Mouse (Mus musculus): Measurements from ENCODE around the gene Rnf126. TPM values are rescaled to one million over a fixed set of nuclear protein-coding genes. Genes with fewer than 3 reads are reported as not detected.

Gene Rnf126
- polyA plus RNA-seq, 1 experiment from 2014 or later = 77.3 TPM

DNA sequence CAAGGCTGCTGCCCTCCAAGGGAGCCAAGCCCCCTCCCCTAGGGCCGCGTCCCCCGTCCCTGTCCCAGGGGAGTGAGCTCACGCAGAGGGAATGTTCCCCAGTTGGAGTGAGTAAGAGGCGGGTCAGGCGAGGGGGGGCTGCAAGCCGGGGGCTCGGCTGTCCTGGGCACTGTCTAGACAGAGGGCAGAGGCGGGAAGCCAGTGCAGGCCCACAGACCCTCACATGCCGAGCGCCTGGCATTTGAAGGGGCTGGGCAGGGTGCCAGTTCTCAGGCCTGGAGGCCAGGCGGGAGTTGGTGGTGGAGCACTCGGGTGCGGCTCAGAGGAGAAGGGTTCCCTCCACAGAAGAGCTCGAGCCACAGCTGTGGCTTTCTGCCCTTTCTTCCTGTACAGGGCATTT lies 11.3 kb upstream of the Rnf126 start:
- Histone ChIP-seq H3K4me2 (replicated peaks; ENCODE audit: low read depth, low read length) (peak overlapping the region; percentile 77), H3K4me1 (ENCODE audit: control insufficient read depth, insufficient read depth, low read length) (peaks cover 30% of the 10 kb centered on the region), H3K27me3 (ENCODE audit: control insufficient read depth, insufficient read depth, low read length) (no peaks in the 10 kb centered on the region), H3K4me3 (ENCODE audit: low read depth, low read length) (0 out of 2 replicates have a peak overlapping the region, but pooled peaks have one; percentile 50), H3K36me3 (ENCODE audit: control insufficient read depth, insufficient read depth, low read length) (no peaks in the 10 kb centered on the region), H3K27ac (ENCODE audit: low read length) (peak overlapping the region; percentile 63; the same call in 1 of the 2 replicates), H3K9ac (replicated peaks; ENCODE audit: low read depth, low read length) (no peak overlapping the region), H3K9me3 (ENCODE audit: control insufficient read depth, low read depth, low read length) (no peaks in the 10 kb centered on the region)
- ATAC-seq (ENCODE audit: insufficient number of reproducible peaks, insufficient read depth, low FRiP score, low read depth) = no peak
- 16% methylated on average over 15 of the region's 15 CpGs for WGBS

DNA sequence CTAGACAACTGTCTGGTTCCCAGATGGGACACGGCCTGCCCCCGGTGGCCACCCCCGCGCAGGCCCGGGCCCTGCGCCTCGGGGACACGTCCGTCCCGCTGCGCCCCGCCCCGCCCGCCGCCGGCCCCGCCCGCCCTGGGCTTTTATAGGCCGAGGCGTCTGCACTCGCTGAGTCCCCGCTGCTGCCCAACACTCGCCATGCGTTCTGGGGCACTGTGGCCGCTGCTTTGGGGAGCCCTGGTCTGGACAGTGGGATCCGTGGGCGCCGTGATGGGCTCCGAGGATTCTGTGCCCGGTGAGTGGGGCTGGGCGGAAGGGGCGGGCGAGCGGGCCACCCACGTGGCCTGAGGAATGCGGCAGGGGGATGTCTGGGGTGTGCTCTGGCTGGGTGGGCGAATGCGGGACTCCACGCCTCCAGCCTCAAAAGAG lies 10.4 kb upstream of the Rnf126 start, which contains the start of gene Fstl3:
Fstl3 (plus strand) TSS at position 170 of the 429 bp plus-strand sequence.
- peaks cover 30% of the 10 kb centered on the region for H3K4me1 ChIP-seq (ENCODE audit: control insufficient read depth, insufficient read depth, low read length)
- no peak for ATAC-seq (ENCODE audit: insufficient number of reproducible peaks, insufficient read depth, low FRiP score, low read depth)
- WGBS = under 1% methylated on average over 39 of the region's 39 CpGs
- peak within 1 kb of the TSS; percentile 63; the same call in 1 of the 2 replicates for H3K27ac ChIP-seq (ENCODE audit: low read length)
- peak within 1 kb of the TSS; percentile 77 for H3K4me2 ChIP-seq (replicated peaks; ENCODE audit: low read depth, low read length)
- H3K36me3 ChIP-seq (ENCODE audit: control insufficient read depth, insufficient read depth, low read length) = no peaks in the 10 kb centered on the region
- H3K4me3 ChIP-seq (ENCODE audit: low read depth, low read length) = peak within 1 kb of the TSS; percentile 50
- no peaks in the 10 kb centered on the region for H3K9me3 ChIP-seq (ENCODE audit: control insufficient read depth, low read depth, low read length)
- peak within 1 kb of the TSS; percentile 42 for H3K9ac ChIP-seq (replicated peaks; ENCODE audit: low read depth, low read length)
- H3K27me3 ChIP-seq (ENCODE audit: control insufficient read depth, insufficient read depth, low read length) = no peaks in the 10 kb centered on the region

DNA sequence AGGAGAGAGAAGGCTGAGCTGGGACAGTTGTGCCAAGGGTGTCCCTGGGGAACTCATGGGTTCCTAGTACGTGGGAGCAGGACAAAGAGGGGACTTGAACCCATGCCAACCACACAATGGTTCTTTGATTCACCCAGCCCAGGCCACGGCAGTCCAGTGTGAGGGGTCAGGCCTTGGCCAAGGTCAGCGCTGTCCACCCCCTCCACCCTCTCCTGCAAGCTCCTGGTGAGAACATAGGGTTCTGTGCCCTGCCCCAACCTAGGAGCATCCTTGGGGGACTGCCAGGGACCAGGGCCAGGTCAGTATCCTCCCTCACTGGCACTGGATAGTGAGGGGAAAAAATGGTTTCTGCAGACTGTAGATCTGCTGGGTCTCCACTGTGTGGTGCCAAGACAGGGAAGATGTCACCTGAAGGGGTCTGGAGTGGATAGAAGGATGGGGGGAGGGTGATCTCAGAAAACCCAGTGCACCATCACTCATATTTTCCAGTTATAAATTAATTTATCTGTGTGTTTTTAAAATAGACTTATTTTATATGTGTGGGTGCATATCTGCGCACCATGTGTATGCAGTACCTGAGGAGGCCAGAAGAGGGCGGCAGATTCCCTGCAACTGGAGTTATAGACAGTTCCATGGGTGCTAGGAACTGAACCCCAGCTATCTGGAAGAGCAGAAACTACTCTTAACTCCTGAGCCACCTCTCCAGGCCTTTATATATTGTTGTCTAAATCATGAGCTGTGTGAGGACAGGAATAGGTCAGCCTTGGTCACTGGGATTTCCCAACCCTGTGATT lies 7.9 kb upstream of the Rnf126 start:
- no peaks in the 10 kb centered on the region for H3K27me3 ChIP-seq (ENCODE audit: control insufficient read depth, insufficient read depth, low read length)
- peaks cover 21% of the 10 kb centered on the region for H3K4me1 ChIP-seq (ENCODE audit: control insufficient read depth, insufficient read depth, low read length)
- no peak overlapping the region for H3K4me2 ChIP-seq (replicated peaks; ENCODE audit: low read depth, low read length)
- H3K4me3 ChIP-seq (ENCODE audit: low read depth, low read length) = no peak overlapping the region
- no peak for ATAC-seq (ENCODE audit: insufficient number of reproducible peaks, insufficient read depth, low FRiP score, low read depth)
- WGBS = 66% methylated on average over 5 of the region's 5 CpGs
- H3K27ac ChIP-seq (ENCODE audit: low read length) = no peak overlapping the region
- H3K9me3 ChIP-seq (ENCODE audit: control insufficient read depth, low read depth, low read length) = no peaks in the 10 kb centered on the region
- no peaks in the 10 kb centered on the region for H3K36me3 ChIP-seq (ENCODE audit: control insufficient read depth, insufficient read depth, low read length)
- H3K9ac ChIP-seq (replicated peaks; ENCODE audit: low read depth, low read length) = no peak overlapping the region

DNA sequence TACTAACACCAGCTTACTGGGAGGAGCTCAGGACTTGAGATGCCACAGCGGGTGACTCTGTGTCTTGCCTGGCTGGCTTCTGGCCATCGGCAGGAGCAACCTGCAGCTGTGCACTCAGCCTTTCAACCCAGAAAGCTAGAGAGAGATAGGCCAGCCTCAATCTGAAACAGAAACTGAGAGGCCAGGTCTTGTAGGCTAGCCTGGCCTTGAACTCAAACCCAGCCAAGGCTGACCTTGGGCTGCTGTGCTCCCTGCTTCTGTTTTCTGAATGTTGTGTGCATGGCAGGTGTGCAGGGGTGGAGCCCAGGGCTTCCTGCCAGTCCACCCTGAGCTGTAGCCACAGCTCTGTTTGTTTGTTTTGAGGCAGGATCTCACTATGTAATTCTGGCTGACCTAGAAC lies 6.5 kb upstream of the Rnf126 start:
- Histone ChIP-seq H3K27ac (ENCODE audit: low read length) (no peak overlapping the region), H3K9ac (replicated peaks; ENCODE audit: low read depth, low read length) (no peak overlapping the region), H3K4me3 (ENCODE audit: low read depth, low read length) (no peak overlapping the region), H3K4me2 (replicated peaks; ENCODE audit: low read depth, low read length) (no peak overlapping the region), H3K4me1 (ENCODE audit: control insufficient read depth, insufficient read depth, low read length) (peaks cover 17% of the 10 kb centered on the region; the same call in 1 of the 2 replicates), H3K9me3 (ENCODE audit: control insufficient read depth, low read depth, low read length) (no peaks in the 10 kb centered on the region), H3K36me3 (ENCODE audit: control insufficient read depth, insufficient read depth, low read length) (no peaks in the 10 kb centered on the region), H3K27me3 (ENCODE audit: control insufficient read depth, insufficient read depth, low read length) (no peaks in the 10 kb centered on the region)
- no peak for ATAC-seq (ENCODE audit: insufficient number of reproducible peaks, insufficient read depth, low FRiP score, low read depth)
- WGBS = 83% methylated on average over 2 of the region's 2 CpGs

DNA sequence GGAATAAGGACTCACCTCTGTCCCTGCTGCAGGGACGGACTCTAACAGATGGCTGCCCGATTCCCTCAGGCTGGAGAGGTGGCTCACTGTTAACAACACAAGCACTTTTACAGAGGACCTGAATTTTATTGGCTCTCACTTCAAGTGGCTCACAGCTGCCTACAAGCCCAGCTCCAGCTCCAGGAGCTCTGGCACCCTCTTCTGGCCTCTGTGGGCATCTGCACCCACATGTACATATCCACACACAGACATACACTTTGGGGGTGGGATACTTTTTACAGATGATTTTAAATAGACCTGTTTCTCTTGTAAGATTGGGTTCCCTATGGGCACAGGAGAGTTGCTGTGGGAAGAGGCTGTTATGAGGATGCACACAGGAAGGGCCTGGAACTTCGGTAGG lies 5.6 kb upstream of the Rnf126 start:
- no peaks in the 10 kb centered on the region for H3K9me3 ChIP-seq (ENCODE audit: control insufficient read depth, low read depth, low read length)
- peaks cover 13% of the 10 kb centered on the region; the same call in 1 of the 2 replicates for H3K4me1 ChIP-seq (ENCODE audit: control insufficient read depth, insufficient read depth, low read length)
- WGBS = 92% methylated on average over 3 of the region's 3 CpGs
- no peak overlapping the region for H3K27ac ChIP-seq (ENCODE audit: low read length)
- no peaks in the 10 kb centered on the region for H3K27me3 ChIP-seq (ENCODE audit: control insufficient read depth, insufficient read depth, low read length)
- H3K4me2 ChIP-seq (replicated peaks; ENCODE audit: low read depth, low read length) = no peak overlapping the region
- no peak for ATAC-seq (ENCODE audit: insufficient number of reproducible peaks, insufficient read depth, low FRiP score, low read depth)
- no peaks in the 10 kb centered on the region for H3K36me3 ChIP-seq (ENCODE audit: control insufficient read depth, insufficient read depth, low read length)
- H3K4me3 ChIP-seq (ENCODE audit: low read depth, low read length) = no peak overlapping the region
- H3K9ac ChIP-seq (replicated peaks; ENCODE audit: low read depth, low read length) = no peak overlapping the region

DNA sequence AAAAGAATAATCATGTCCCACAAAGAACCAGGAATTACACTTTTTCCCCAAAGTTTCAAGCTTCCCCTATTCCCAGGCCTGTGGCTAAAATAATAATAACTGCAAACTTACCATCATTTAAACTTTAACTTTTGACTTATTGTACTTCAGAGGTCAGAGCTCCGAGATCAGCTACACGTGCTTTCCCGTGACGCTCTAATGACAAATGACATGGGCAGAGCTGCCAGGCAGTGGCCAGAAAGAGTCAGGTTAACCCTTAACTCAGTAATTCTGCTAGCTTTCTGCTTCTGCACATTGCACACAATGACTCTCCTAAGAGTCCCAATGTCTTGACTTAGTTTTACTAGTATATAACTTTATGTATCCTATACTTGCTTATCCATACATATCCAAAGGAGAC lies 2.6 kb upstream of the Rnf126 start:
- no peak overlapping the region for H3K27ac ChIP-seq (ENCODE audit: low read length)
- no peak for ATAC-seq (ENCODE audit: insufficient number of reproducible peaks, insufficient read depth, low FRiP score, low read depth)
- H3K4me3 ChIP-seq (ENCODE audit: low read depth, low read length) = no peak overlapping the region
- no peaks in the 10 kb centered on the region for H3K36me3 ChIP-seq (ENCODE audit: control insufficient read depth, insufficient read depth, low read length)
- no peaks in the 10 kb centered on the region for H3K27me3 ChIP-seq (ENCODE audit: control insufficient read depth, insufficient read depth, low read length)
- H3K9ac ChIP-seq (replicated peaks; ENCODE audit: low read depth, low read length) = no peak overlapping the region
- no peaks in the 10 kb centered on the region for H3K9me3 ChIP-seq (ENCODE audit: control insufficient read depth, low read depth, low read length)
- peaks cover 24% of the 10 kb centered on the region for H3K4me1 ChIP-seq (ENCODE audit: control insufficient read depth, insufficient read depth, low read length)
- WGBS = 13% methylated on average over 4 of the region's 4 CpGs
- no peak overlapping the region for H3K4me2 ChIP-seq (replicated peaks; ENCODE audit: low read depth, low read length)

DNA sequence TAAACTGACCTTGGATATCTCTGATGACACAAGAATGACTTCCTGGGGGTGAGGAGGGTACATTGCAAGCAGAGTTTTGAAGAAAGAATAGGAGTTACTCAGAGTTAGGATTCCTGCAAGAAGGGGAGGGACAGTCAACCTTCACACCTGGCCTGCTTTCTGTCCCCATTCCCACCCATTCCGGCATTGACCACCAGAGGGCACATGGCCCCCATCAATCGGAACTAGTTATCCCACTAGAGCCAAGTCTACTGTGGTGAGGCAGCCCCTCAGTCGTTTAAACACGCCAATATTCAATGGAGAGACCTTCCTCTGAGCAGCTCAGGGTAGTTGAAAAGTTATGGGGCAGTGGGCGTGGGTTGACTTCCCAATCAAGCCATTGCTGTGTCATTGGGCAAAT lies 1.6 kb upstream of the Rnf126 start:
- Histone ChIP-seq H3K9ac (replicated peaks; ENCODE audit: low read depth, low read length) (no peak overlapping the region), H3K4me3 (ENCODE audit: low read depth, low read length) (no peak overlapping the region), H3K27ac (ENCODE audit: low read length) (no peak overlapping the region), H3K4me1 (ENCODE audit: control insufficient read depth, insufficient read depth, low read length) (peaks cover 26% of the 10 kb centered on the region), H3K4me2 (replicated peaks; ENCODE audit: low read depth, low read length) (no peak overlapping the region), H3K27me3 (ENCODE audit: control insufficient read depth, insufficient read depth, low read length) (no peaks in the 10 kb centered on the region), H3K36me3 (ENCODE audit: control insufficient read depth, insufficient read depth, low read length) (no peaks in the 10 kb centered on the region), H3K9me3 (ENCODE audit: control insufficient read depth, low read depth, low read length) (no peaks in the 10 kb centered on the region)
- ATAC-seq (ENCODE audit: insufficient number of reproducible peaks, insufficient read depth, low FRiP score, low read depth) = no peak
- 1% methylated on average over 5 of the region's 5 CpGs for WGBS

DNA sequence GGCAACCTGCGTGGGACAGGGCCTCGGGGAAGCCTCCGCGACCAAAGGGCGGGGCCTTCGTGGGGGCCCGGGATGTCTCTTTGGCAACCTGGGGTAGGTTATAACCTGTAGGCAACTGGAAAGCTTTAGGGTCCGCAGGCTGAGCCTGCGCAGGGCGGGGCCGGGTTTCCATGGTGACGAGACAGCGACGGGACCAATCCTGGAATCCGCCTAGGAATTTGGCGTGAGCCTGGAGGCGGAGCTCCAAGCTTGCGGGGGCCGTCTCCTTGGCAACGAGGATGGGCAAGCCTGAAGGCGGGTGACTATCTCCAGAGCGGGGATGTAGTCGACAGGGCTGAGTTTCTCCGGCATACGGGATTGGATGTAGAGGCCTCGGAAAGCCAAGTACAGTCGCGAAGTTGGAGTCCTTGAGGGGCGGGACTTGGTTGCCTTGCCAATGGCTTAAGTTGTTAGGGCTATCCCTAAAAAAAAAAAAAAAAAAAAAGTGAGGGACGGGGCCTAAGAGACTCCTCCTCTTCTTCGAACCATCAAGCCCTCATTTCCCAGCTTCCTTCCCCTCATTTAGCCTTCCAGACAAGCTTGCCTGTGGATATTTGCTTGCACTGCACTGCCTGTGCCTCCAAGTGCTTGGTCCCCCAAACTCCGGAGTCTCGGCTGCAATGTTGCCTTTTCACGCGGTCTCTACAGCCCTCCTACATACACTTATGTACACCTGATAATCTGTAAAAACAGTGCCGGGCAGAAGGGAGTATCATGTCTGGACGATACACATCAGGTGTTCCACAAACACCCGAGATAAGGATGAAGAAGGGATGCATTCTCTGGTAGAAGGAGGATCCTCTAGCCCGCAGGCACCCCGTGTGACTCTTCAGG lies 856 bp upstream of the Rnf126 start:
- Histone ChIP-seq H3K9ac (replicated peaks; ENCODE audit: low read depth, low read length) (no peak overlapping the region; the same call in 1 of the 2 replicates), H3K27ac (ENCODE audit: low read length) (peak overlapping the region; percentile 79), H3K36me3 (ENCODE audit: control insufficient read depth, insufficient read depth, low read length) (no peaks in the 10 kb centered on the region), H3K27me3 (ENCODE audit: control insufficient read depth, insufficient read depth, low read length) (no peaks in the 10 kb centered on the region), H3K4me1 (ENCODE audit: control insufficient read depth, insufficient read depth, low read length) (peaks cover 26% of the 10 kb centered on the region), H3K9me3 (ENCODE audit: control insufficient read depth, low read depth, low read length) (no peaks in the 10 kb centered on the region), H3K4me2 (replicated peaks; ENCODE audit: low read depth, low read length) (peak overlapping the region; percentile 92), H3K4me3 (ENCODE audit: low read depth, low read length) (peak overlapping the region; percentile 92)
- ATAC-seq (ENCODE audit: insufficient number of reproducible peaks, insufficient read depth, low FRiP score, low read depth) = peak; percentile 77
- 9% methylated on average over 39 of the region's 40 CpGs for WGBS

All from stomach, embryonic 14.5 days (tissue).